Mouse (Mus musculus): ENCODE measurements around the gene Olfr976. TPM values are rescaled to one million over a fixed set of nuclear protein-coding genes. Genes with fewer than 3 reads are reported as not detected.
"Not testable (repeated sequence)": the region's sequence is repeated elsewhere in the genome, so short reads cannot be mapped to it uniquely, and the experiment has no call there.

Olfr976 gene
- polyA plus RNA-seq (2015; fragmentation: Nextera tagmentation; extraction: Ambion mirVana): not detected in 2 replicates

- not testable (repeated sequence) for H3K4me3 ChIP-seq (ENCODE audit: low read length); H3K4me1 ChIP-seq (ENCODE audit: insufficient read depth, low read length); H3K9ac ChIP-seq (replicated peaks; ENCODE audit: low read length); H3K9me3 ChIP-seq (ENCODE audit: low read length); H3K27ac ChIP-seq (ENCODE audit: low read length); H3K36me3 ChIP-seq (ENCODE audit: insufficient read depth, low read length); ATAC-seq (ENCODE audit: low FRiP score, low TSS enrichment); H3K4me2 ChIP-seq (replicated peaks; ENCODE audit: low read depth, low read length); H3K27me3 ChIP-seq (ENCODE audit: insufficient read depth, low read length)
- WGBS: 85% methylated on average over 5 of the region's 9 CpGs
These were observed at the start of gene Olfr976 for GRCm38 (mm10) chr9:39961033-39961432. TSS of gene Olfr976 (minus strand) at chr9:39961133.

- 89% methylated on average over 1 of the region's 1 CpGs for WGBS
- no peak within 1 kb of the TSS for H3K27ac ChIP-seq (ENCODE audit: low read length)
- H3K27me3 ChIP-seq (ENCODE audit: insufficient read depth, low read length): no peaks in the 10 kb centered on the region
- no peak within 1 kb of the TSS for H3K4me2 ChIP-seq (replicated peaks; ENCODE audit: low read depth, low read length)
- H3K4me3 ChIP-seq (ENCODE audit: low read length): no peak within 1 kb of the TSS
- H3K4me1 ChIP-seq (ENCODE audit: insufficient read depth, low read length): no peaks in the 10 kb centered on the region
- no peak for ATAC-seq (ENCODE audit: low FRiP score, low TSS enrichment)
- H3K36me3 ChIP-seq (ENCODE audit: insufficient read depth, low read length): no peaks in the 10 kb centered on the region
- no peak within 1 kb of the TSS for H3K9ac ChIP-seq (replicated peaks; ENCODE audit: low read length)
- H3K9me3 ChIP-seq (ENCODE audit: low read length): no peaks in the 10 kb centered on the region
These were observed 48.5 kb upstream of the Olfr976 start, which contains the start of gene Olfr980 for GRCm38 (mm10) chr9:40009482-40009881. TSS of gene Olfr980 (minus strand) at chr9:40009582.

GRCm38 (mm10) chr9:40003365-40003764, 42.4 kb upstream of the Olfr976 start, which contains the start of gene Olfr979:
TSS of gene Olfr979 (minus strand) at chr9:40003465.
- WGBS: 95% methylated on average over 1 of the region's 1 CpGs
- ATAC-seq (ENCODE audit: low FRiP score, low TSS enrichment): no peak
- no peaks in the 10 kb centered on the region for H3K9me3 ChIP-seq (ENCODE audit: low read length)
- H3K27me3 ChIP-seq (ENCODE audit: insufficient read depth, low read length): no peaks in the 10 kb centered on the region
- no peak within 1 kb of the TSS for H3K27ac ChIP-seq (ENCODE audit: low read length)
- H3K4me2 ChIP-seq (replicated peaks; ENCODE audit: low read depth, low read length): no peak within 1 kb of the TSS
- no peaks in the 10 kb centered on the region for H3K4me1 ChIP-seq (ENCODE audit: insufficient read depth, low read length)
- H3K4me3 ChIP-seq (ENCODE audit: low read length): no peak within 1 kb of the TSS
- H3K9ac ChIP-seq (replicated peaks; ENCODE audit: low read length): no peak within 1 kb of the TSS
- H3K36me3 ChIP-seq (ENCODE audit: insufficient read depth, low read length): no peaks in the 10 kb centered on the region

GRCm38 (mm10) chr9:39991813-39992212, 30.9 kb upstream of the Olfr976 start, which contains the start of gene Olfr978:
TSS of gene Olfr978 (plus strand) at chr9:39992113.
- H3K4me2 ChIP-seq (replicated peaks; ENCODE audit: low read depth, low read length): no peak within 1 kb of the TSS
- H3K4me1 ChIP-seq (ENCODE audit: insufficient read depth, low read length): no peaks in the 10 kb centered on the region
- WGBS: 93% methylated on average over 2 of the region's 2 CpGs
- no peak for ATAC-seq (ENCODE audit: low FRiP score, low TSS enrichment)
- H3K9me3 ChIP-seq (ENCODE audit: low read length): no peaks in the 10 kb centered on the region
- no peak within 1 kb of the TSS for H3K9ac ChIP-seq (replicated peaks; ENCODE audit: low read length)
- no peak within 1 kb of the TSS for H3K27ac ChIP-seq (ENCODE audit: low read length)
- no peak within 1 kb of the TSS for H3K4me3 ChIP-seq (ENCODE audit: low read length)
- H3K27me3 ChIP-seq (ENCODE audit: insufficient read depth, low read length): no peaks in the 10 kb centered on the region
- H3K36me3 ChIP-seq (ENCODE audit: insufficient read depth, low read length): no peaks in the 10 kb centered on the region

GRCm38 (mm10) chr9:39976581-39977145, 15.7 kb upstream of the Olfr976 start:
- not testable (repeated sequence) for H3K9me3 ChIP-seq (ENCODE audit: low read length); H3K4me1 ChIP-seq (ENCODE audit: insufficient read depth, low read length); H3K4me2 ChIP-seq (replicated peaks; ENCODE audit: low read depth, low read length); H3K9ac ChIP-seq (replicated peaks; ENCODE audit: low read length); H3K27me3 ChIP-seq (ENCODE audit: insufficient read depth, low read length); H3K4me3 ChIP-seq (ENCODE audit: low read length); ATAC-seq (ENCODE audit: low FRiP score, low TSS enrichment); H3K27ac ChIP-seq (ENCODE audit: low read length); H3K36me3 ChIP-seq (ENCODE audit: insufficient read depth, low read length)
- 86% methylated on average over 1 of the region's 1 CpGs for WGBS

- Histone ChIP-seq H3K27me3 (ENCODE audit: insufficient read depth, low read length) (no peaks in the 10 kb centered on the region), H3K4me1 (ENCODE audit: insufficient read depth, low read length) (no peaks in the 10 kb centered on the region), H3K4me2 (replicated peaks; ENCODE audit: low read depth, low read length) (no peak within 1 kb of the TSS), H3K36me3 (ENCODE audit: insufficient read depth, low read length) (no peaks in the 10 kb centered on the region), H3K9ac (replicated peaks; ENCODE audit: low read length) (no peak within 1 kb of the TSS), H3K9me3 (ENCODE audit: low read length) (no peaks in the 10 kb centered on the region), H3K4me3 (ENCODE audit: low read length) (no peak within 1 kb of the TSS), H3K27ac (ENCODE audit: low read length) (no peak within 1 kb of the TSS)
- ATAC-seq (ENCODE audit: low FRiP score, low TSS enrichment): no peak
- WGBS: 81% methylated on average over 1 of the region's 1 CpGs
These were observed 9.0 kb downstream of the Olfr976 start, which contains the start of gene Olfr975 for GRCm38 (mm10) chr9:39951946-39952345. TSS of gene Olfr975 (minus strand) at chr9:39952046.

- no peaks in the 10 kb centered on the region for H3K9me3 ChIP-seq (ENCODE audit: low read length)
- H3K27ac ChIP-seq (ENCODE audit: low read length): no peak within 1 kb of the TSS
- H3K27me3 ChIP-seq (ENCODE audit: insufficient read depth, low read length): no peaks in the 10 kb centered on the region
- no peaks in the 10 kb centered on the region for H3K4me1 ChIP-seq (ENCODE audit: insufficient read depth, low read length)
- no peak within 1 kb of the TSS for H3K4me3 ChIP-seq (ENCODE audit: low read length)
- H3K9ac ChIP-seq (replicated peaks; ENCODE audit: low read length): no peak within 1 kb of the TSS
- H3K4me2 ChIP-seq (replicated peaks; ENCODE audit: low read depth, low read length): no peak within 1 kb of the TSS
- no peaks in the 10 kb centered on the region for H3K36me3 ChIP-seq (ENCODE audit: insufficient read depth, low read length)
- WGBS: 85% methylated on average over 1 of the region's 1 CpGs
- ATAC-seq (ENCODE audit: low FRiP score, low TSS enrichment): no peak
These were observed 23.7 kb downstream of the Olfr976 start, which contains the start of gene Olfr974 for GRCm38 (mm10) chr9:39937201-39937600. TSS of gene Olfr974 (plus strand) at chr9:39937501.

GRCm38 (mm10) chr9:39928837-39929236, 32.1 kb downstream of the Olfr976 start:
- not testable (repeated sequence) for H3K9ac ChIP-seq (replicated peaks; ENCODE audit: low read length); H3K4me3 ChIP-seq (ENCODE audit: low read length); H3K27ac ChIP-seq (ENCODE audit: low read length); H3K4me1 ChIP-seq (ENCODE audit: insufficient read depth, low read length); H3K36me3 ChIP-seq (ENCODE audit: insufficient read depth, low read length); ATAC-seq (ENCODE audit: low FRiP score, low TSS enrichment); H3K27me3 ChIP-seq (ENCODE audit: insufficient read depth, low read length); H3K4me2 ChIP-seq (replicated peaks; ENCODE audit: low read depth, low read length); H3K9me3 ChIP-seq (ENCODE audit: low read length)
- WGBS: 63% methylated on average over 1 of the region's 1 CpGs

- H3K36me3 ChIP-seq (ENCODE audit: insufficient read depth, low read length); H3K4me3 ChIP-seq (ENCODE audit: low read length); H3K9ac ChIP-seq (replicated peaks; ENCODE audit: low read length); ATAC-seq (ENCODE audit: low FRiP score, low TSS enrichment); H3K4me1 ChIP-seq (ENCODE audit: insufficient read depth, low read length); H3K4me2 ChIP-seq (replicated peaks; ENCODE audit: low read depth, low read length); H3K27me3 ChIP-seq (ENCODE audit: insufficient read depth, low read length); H3K27ac ChIP-seq (ENCODE audit: low read length); H3K9me3 ChIP-seq (ENCODE audit: low read length): not testable (repeated sequence)
- no CpG with 5 or more reads among the region's 4 CpGs for WGBS
These were observed 32.7 kb downstream of the Olfr976 start for GRCm38 (mm10) chr9:39927975-39928836.

GRCm38 (mm10) chr9:39909939-39910338, 51.0 kb downstream of the Olfr976 start:
- Histone ChIP-seq H3K4me3 (ENCODE audit: low read length) (no peak overlapping the region), H3K4me2 (replicated peaks; ENCODE audit: low read depth, low read length) (no peak overlapping the region), H3K9me3 (ENCODE audit: low read length) (no peaks in the 10 kb centered on the region), H3K36me3 (ENCODE audit: insufficient read depth, low read length) (no peaks in the 10 kb centered on the region), H3K9ac (replicated peaks; ENCODE audit: low read length) (no peak overlapping the region), H3K4me1 (ENCODE audit: insufficient read depth, low read length) (no peaks in the 10 kb centered on the region), H3K27me3 (ENCODE audit: insufficient read depth, low read length) (no peaks in the 10 kb centered on the region), H3K27ac (ENCODE audit: low read length) (no peak overlapping the region)
- WGBS: 77% methylated on average over 3 of the region's 3 CpGs
- ATAC-seq (ENCODE audit: low FRiP score, low TSS enrichment): no peak

All from kidney, embryonic 16.5 days (tissue).